Mouse (Mus musculus): Measurements from ENCODE around the gene Pabpc4.

- peak; percentile 81 for TF ChIP-seq CTCF (IDR thresholded peaks at IDR 0.05; ENCODE audit: low read depth)
- TF ChIP-seq EP300 (IDR thresholded peaks at IDR 0.05; ENCODE audit: low read depth) = no peak
Measured at GRCm38 (mm10) chr4:123254617-123255016, 7.5 kb upstream of the Pabpc4 start.

All from liver, postnatal 0 days (tissue).